ENCODE assay signal across 8 mouse cellular contexts in the genomic region with DNA sequence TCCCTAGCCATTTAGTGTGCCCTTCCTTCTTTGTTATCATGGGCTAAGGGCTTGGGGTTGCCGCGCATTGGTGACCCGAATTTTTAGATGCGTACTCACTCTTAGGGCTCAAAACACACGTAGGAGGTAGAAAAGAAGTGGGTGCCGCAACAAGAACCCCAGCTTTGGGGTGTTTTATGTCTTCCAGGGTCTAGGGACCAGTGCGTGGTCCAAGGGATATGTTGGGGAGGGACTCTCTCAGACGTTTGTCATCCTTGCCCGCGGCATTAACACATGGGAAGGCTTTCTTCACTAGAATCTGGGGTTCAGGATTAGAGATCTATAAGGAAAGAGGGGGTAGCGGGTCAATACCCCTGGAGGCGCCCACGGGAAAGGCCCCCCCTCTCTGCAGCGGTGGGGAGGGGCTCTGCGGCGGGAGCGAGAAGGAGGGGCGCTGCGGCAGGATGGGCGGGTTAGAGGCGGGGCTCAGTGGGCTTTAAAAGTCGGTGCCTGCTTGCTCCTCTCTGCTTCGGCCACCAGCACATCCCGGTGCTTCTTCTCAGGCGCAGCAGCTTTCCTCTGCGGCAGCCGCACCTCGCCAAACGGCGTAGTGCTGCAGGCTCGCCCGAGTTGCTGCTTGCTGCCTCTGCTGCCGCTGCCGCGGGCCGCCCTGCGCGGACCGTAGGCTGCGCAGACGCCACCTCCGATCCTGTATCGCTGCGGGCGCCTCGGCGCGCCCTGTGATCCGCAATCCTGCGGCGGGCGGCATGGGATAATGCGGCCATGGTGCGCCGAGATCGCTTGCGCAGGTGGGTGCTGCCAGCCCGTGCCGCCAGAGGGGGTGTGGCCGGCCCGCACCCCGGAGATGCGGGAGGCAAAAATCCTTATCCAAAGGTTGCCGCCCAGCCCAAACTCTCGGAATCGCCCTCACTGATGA. TPM values are rescaled to one million over a fixed set of nuclear protein-coding genes. Genes with fewer than 3 reads are reported as not detected.
A peak's percentile ranks its signal among the peaks of the same experiment; 100 is the strongest.
DNase-seq lines count a peak whose midpoint lies in the region; ATAC-seq and TF ChIP-seq lines count a peak whose summit lies in the region.

No protein-coding gene starts in this region.

- peaks cover 41% of the 10 kb centered on the region for H3K36me3 ChIP-seq in hindbrain, embryonic 10.5 days
- peaks cover 12% of the 10 kb centered on the region for H3K36me3 ChIP-seq in lung, embryonic 14.5 days (ENCODE audit: insufficient read depth)

- H3K27me3 ChIP-seq in hindbrain, embryonic 10.5 days (ENCODE audit: insufficient read depth, poor library complexity, severe bottlenecking) = no peaks in the 10 kb centered on the region
- H3K27me3 ChIP-seq in lung, embryonic 14.5 days (ENCODE audit: insufficient read depth, low read length) = no peaks in the 10 kb centered on the region

- 52% methylated on average over 66 of the region's 66 CpGs for WGBS in hindbrain, embryonic 10.5 days
- WGBS in lung, embryonic 14.5 days = 59% methylated on average over 63 of the region's 66 CpGs

- peak overlapping the region; percentile 93 for H3K27ac ChIP-seq in hindbrain, embryonic 10.5 days
- peak overlapping the region; percentile 74 for H3K27ac ChIP-seq in lung, embryonic 14.5 days (ENCODE audit: low read depth)

- peak; percentile 29 for DNase-seq in T-cell, adult 2 months (ENCODE audit: low spot score)
- peak; percentile 78 for DNase-seq in cerebellum, adult 8-10 months
- DNase-seq in frontal cortex, postnatal 14 days (ENCODE audit: low spot score in 2 of 2) = peak; percentile 63 to 75
- peak; percentile 82 for DNase-seq in hindbrain, embryonic 10.5 days (ENCODE audit: low spot score)
- DNase-seq in layer of hippocampus, postnatal 10 days (ENCODE audit: low spot score in 2 of 2) = peak; percentile 70 to 79
- peak; percentile 88 for DNase-seq in lung, embryonic 14.5 days
- peak; percentile 45 for DNase-seq in ovary, postnatal 10 days (ENCODE audit: low spot score)
- DNase-seq in yolk sac, embryonic 10.5 days (ENCODE audit: low spot score) = peak; percentile 75

- peaks cover 45% of the 10 kb centered on the region for H3K4me1 ChIP-seq in hindbrain, embryonic 10.5 days (replicated peaks)
- H3K4me1 ChIP-seq in lung, embryonic 14.5 days (ENCODE audit: insufficient read depth) = 0 out of 2 replicates have a peak, but pooled peaks cover 3% of the 10 kb centered on the region

- H3K4me3 ChIP-seq in hindbrain, embryonic 10.5 days = peak overlapping the region; percentile 70
- peak overlapping the region; percentile 52 for H3K4me3 ChIP-seq in lung, embryonic 14.5 days (ENCODE audit: low read depth, low read length)

- H3K9me3 ChIP-seq in hindbrain, embryonic 10.5 days = peaks cover 52% of the 10 kb centered on the region
- peaks cover 50% of the 10 kb centered on the region for H3K9me3 ChIP-seq in lung, embryonic 14.5 days (ENCODE audit: low read depth, low read length)

- peak overlapping the region; percentile 70 for H3K9ac ChIP-seq in lung, embryonic 14.5 days

- peak overlapping the region; percentile 71 for H3K4me2 ChIP-seq in lung, embryonic 14.5 days

- peak; percentile 77 for ATAC-seq in lung, embryonic 14.5 days (ENCODE audit: insufficient read depth)

- TF ChIP-seq CTCF in lung, embryonic 14.5 days (IDR thresholded peaks at IDR 0.05; ENCODE audit: low read depth) = peak; percentile 13; the same call in 1 of the 2 replicates

RNA-seq across cellular contexts. Expression of a gene that starts 14.5 kb away (rescaled TPM):
- polyA plus RNA-seq in hindbrain, embryonic 10.5 days (2016; fragmentation: Nextera tagmentation; extraction: Ambion mirVana) = 1,257 and 1,613 TPM in 2 replicates
- 10 to 100 TPM; 77.2 to 86.6 TPM for total RNA-seq in layer of hippocampus, postnatal 10 days (2021)
- polyA plus RNA-seq in lung, embryonic 14.5 days (2014; fragmentation: Nextera tagmentation; extraction: Ambion mirVana) = 1,596 and 1,677 TPM in 2 replicates

RNA-seq across cellular contexts. Expression of a gene that starts 44.3 kb away (rescaled TPM):
- 16.0 and 19.0 TPM in 2 replicates for polyA plus RNA-seq in hindbrain, embryonic 10.5 days (2016; fragmentation: Nextera tagmentation; extraction: Ambion mirVana)
- total RNA-seq in layer of hippocampus, postnatal 10 days (2021) = 1 to 10 TPM; 5.7 to 7.0 TPM
- polyA plus RNA-seq in lung, embryonic 14.5 days (2014; fragmentation: Nextera tagmentation; extraction: Ambion mirVana) = 11.6 and 12.8 TPM in 2 replicates

Comparison
In these comparisons a context has a peak if more than half of its experiments do, and no peak if none do; other contexts are left out.
1. Peak in every context shown above with its lines: DNase-seq, ATAC-seq, H3K4me3 ChIP-seq and H3K27ac ChIP-seq.
2. DNase-seq: peak in every context shown above with its lines; median percentile 88 in lung, embryonic 14.5 days; 82 in hindbrain, embryonic 10.5 days; 78 in cerebellum, adult 8-10 months; 75 in yolk sac, embryonic 10.5 days; 74 in layer of hippocampus, postnatal 10 days; 69 in frontal cortex, postnatal 14 days; 45 in ovary, postnatal 10 days; 29 in T-cell, adult 2 months.